Mouse (Mus musculus): ENCODE measurements around the gene Vasn. TPM values are rescaled to one million over a fixed set of nuclear protein-coding genes. Genes with fewer than 3 reads are reported as not detected.

The Vasn gene
- polyA plus RNA-seq, 1 experiment: 8.1 TPM

- 86% methylated on average over 13 of the region's 13 CpGs for WGBS
- H3K27me3 ChIP-seq (ENCODE audit: control insufficient read depth, insufficient read depth, low read length): no peaks in the 10 kb centered on the region
- H3K4me1 ChIP-seq (replicated peaks; ENCODE audit: control insufficient read depth, insufficient read depth, low read length): no peaks in the 10 kb centered on the region
- H3K36me3 ChIP-seq (ENCODE audit: control insufficient read depth, insufficient read depth, low read length): no peaks in the 10 kb centered on the region
- DNase-seq: no peak
- no peak for TF ChIP-seq POLR2A (IDR thresholded peaks at IDR 0.05; ENCODE audit: control insufficient read depth, extremely low read depth, insufficient read depth, low read length, poor library complexity)
- no peak for TF ChIP-seq CTCF (IDR thresholded peaks at IDR 0.05; ENCODE audit: borderline replicate concordance, control insufficient read depth, extremely low read depth, insufficient read depth, low read length, poor library complexity)
- no peak overlapping the region for H3K27ac ChIP-seq (ENCODE audit: control insufficient read depth, insufficient read depth, low read length)
- no peak overlapping the region for H3K4me3 ChIP-seq (ENCODE audit: control insufficient read depth, insufficient read depth, low read length)
Measured at GRCm38 (mm10) chr16:4605514-4606131, 34.1 kb upstream of the Vasn start.

- TF ChIP-seq POLR2A (IDR thresholded peaks at IDR 0.05; ENCODE audit: control insufficient read depth, extremely low read depth, insufficient read depth, low read length, poor library complexity): no peak
- no peak for TF ChIP-seq CTCF (IDR thresholded peaks at IDR 0.05; ENCODE audit: borderline replicate concordance, control insufficient read depth, extremely low read depth, insufficient read depth, low read length, poor library complexity)
- no peaks in the 10 kb centered on the region for H3K27me3 ChIP-seq (ENCODE audit: control insufficient read depth, insufficient read depth, low read length)
- H3K36me3 ChIP-seq (ENCODE audit: control insufficient read depth, insufficient read depth, low read length): no peaks in the 10 kb centered on the region
- no peak overlapping the region for H3K4me3 ChIP-seq (ENCODE audit: control insufficient read depth, insufficient read depth, low read length)
- no peaks in the 10 kb centered on the region for H3K4me1 ChIP-seq (replicated peaks; ENCODE audit: control insufficient read depth, insufficient read depth, low read length)
- 66% methylated on average over 5 of the region's 5 CpGs for WGBS
- H3K27ac ChIP-seq (ENCODE audit: control insufficient read depth, insufficient read depth, low read length): no peak overlapping the region
- no peak for DNase-seq
Measured at GRCm38 (mm10) chr16:4606431-4607084, 33.2 kb upstream of the Vasn start.

- no peaks in the 10 kb centered on the region for H3K27me3 ChIP-seq (ENCODE audit: control insufficient read depth, insufficient read depth, low read length)
- peak; percentile 85 for DNase-seq
- TF ChIP-seq POLR2A (IDR thresholded peaks at IDR 0.05; ENCODE audit: control insufficient read depth, extremely low read depth, insufficient read depth, low read length, poor library complexity): no peak
- TF ChIP-seq CTCF (IDR thresholded peaks at IDR 0.05; ENCODE audit: borderline replicate concordance, control insufficient read depth, extremely low read depth, insufficient read depth, low read length, poor library complexity): peak; percentile 98
- no peak overlapping the region for H3K27ac ChIP-seq (ENCODE audit: control insufficient read depth, insufficient read depth, low read length)
- no peak overlapping the region for H3K4me3 ChIP-seq (ENCODE audit: control insufficient read depth, insufficient read depth, low read length)
- H3K4me1 ChIP-seq (replicated peaks; ENCODE audit: control insufficient read depth, insufficient read depth, low read length): no peaks in the 10 kb centered on the region
- no peaks in the 10 kb centered on the region for H3K36me3 ChIP-seq (ENCODE audit: control insufficient read depth, insufficient read depth, low read length)
- 62% methylated on average over 9 of the region's 9 CpGs for WGBS
Measured at GRCm38 (mm10) chr16:4607818-4608531, 31.8 kb upstream of the Vasn start.

- Histone ChIP-seq H3K4me3 (ENCODE audit: control insufficient read depth, insufficient read depth, low read length) (no peak overlapping the region), H3K27ac (ENCODE audit: control insufficient read depth, insufficient read depth, low read length) (no peak overlapping the region), H3K36me3 (ENCODE audit: control insufficient read depth, insufficient read depth, low read length) (no peaks in the 10 kb centered on the region), H3K27me3 (ENCODE audit: control insufficient read depth, insufficient read depth, low read length) (no peaks in the 10 kb centered on the region), H3K4me1 (replicated peaks; ENCODE audit: control insufficient read depth, insufficient read depth, low read length) (no peaks in the 10 kb centered on the region)
- TF ChIP-seq CTCF (IDR thresholded peaks at IDR 0.05; ENCODE audit: borderline replicate concordance, control insufficient read depth, extremely low read depth, insufficient read depth, low read length, poor library complexity): no peak
- no peak for TF ChIP-seq POLR2A (IDR thresholded peaks at IDR 0.05; ENCODE audit: control insufficient read depth, extremely low read depth, insufficient read depth, low read length, poor library complexity)
- 94% methylated on average over 19 of the region's 19 CpGs for WGBS
- DNase-seq: no peak
Measured at GRCm38 (mm10) chr16:4608532-4609059, 31.1 kb upstream of the Vasn start.

GRCm38 (mm10) chr16:4611193-4611592, 28.5 kb upstream of the Vasn start:
- Histone ChIP-seq H3K4me3 (ENCODE audit: control insufficient read depth, insufficient read depth, low read length) (no peak overlapping the region), H3K27me3 (ENCODE audit: control insufficient read depth, insufficient read depth, low read length) (no peaks in the 10 kb centered on the region), H3K4me1 (replicated peaks; ENCODE audit: control insufficient read depth, insufficient read depth, low read length) (no peaks in the 10 kb centered on the region), H3K36me3 (ENCODE audit: control insufficient read depth, insufficient read depth, low read length) (peaks cover 7% of the 10 kb centered on the region; the same call in 1 of the 2 replicates), H3K27ac (ENCODE audit: control insufficient read depth, insufficient read depth, low read length) (no peak overlapping the region)
- DNase-seq: no peak
- 95% methylated on average over 5 of the region's 5 CpGs for WGBS
- TF ChIP-seq POLR2A (IDR thresholded peaks at IDR 0.05; ENCODE audit: control insufficient read depth, extremely low read depth, insufficient read depth, low read length, poor library complexity): no peak
- no peak for TF ChIP-seq CTCF (IDR thresholded peaks at IDR 0.05; ENCODE audit: borderline replicate concordance, control insufficient read depth, extremely low read depth, insufficient read depth, low read length, poor library complexity)

GRCm38 (mm10) chr16:4611676-4612075, 28.1 kb upstream of the Vasn start:
- WGBS: 86% methylated on average over 7 of the region's 7 CpGs
- Histone ChIP-seq H3K4me1 (replicated peaks; ENCODE audit: control insufficient read depth, insufficient read depth, low read length) (no peaks in the 10 kb centered on the region), H3K36me3 (ENCODE audit: control insufficient read depth, insufficient read depth, low read length) (peaks cover 7% of the 10 kb centered on the region; the same call in 1 of the 2 replicates), H3K27me3 (ENCODE audit: control insufficient read depth, insufficient read depth, low read length) (no peaks in the 10 kb centered on the region), H3K4me3 (ENCODE audit: control insufficient read depth, insufficient read depth, low read length) (no peak overlapping the region), H3K27ac (ENCODE audit: control insufficient read depth, insufficient read depth, low read length) (no peak overlapping the region)
- DNase-seq: no peak
- TF ChIP-seq POLR2A (IDR thresholded peaks at IDR 0.05; ENCODE audit: control insufficient read depth, extremely low read depth, insufficient read depth, low read length, poor library complexity): no peak
- no peak for TF ChIP-seq CTCF (IDR thresholded peaks at IDR 0.05; ENCODE audit: borderline replicate concordance, control insufficient read depth, extremely low read depth, insufficient read depth, low read length, poor library complexity)
